Mouse (Mus musculus) CH12.LX (cell line): Measurements from ENCODE around the gene Kif1c. TPM values are rescaled to one million over a fixed set of nuclear protein-coding genes. Genes with fewer than 3 reads are reported as not detected.

Experiments
- DNase-seq: peaks from one replicate; pipeline ENCODE4 v3.0.0-alpha.2; 2013; ENCODE audit errors: extremely low read depth
- H3K27ac ChIP-seq: 2 replicates; pipeline ENCODE4 v1.5.1; 2012; ENCODE audit warnings: low read depth, mild to moderate bottlenecking, control low read depth, moderate library complexity; ENCODE audit not compliant: insufficient read depth
- H3K27me3 ChIP-seq: replicated peaks from 2 replicates; pipeline ENCODE3; 2012; ENCODE audit warnings: inconsistent platforms
- H3K36me3 ChIP-seq, 2 experiments: replicated peaks in 1 of 2; 2 replicates each; pipeline versions ENCODE3 to v1.6.1; 2012; ENCODE audit warnings: inconsistent platforms in 1 of 2, low read length in 1 of 2, mild to moderate bottlenecking in 1 of 2, mixed read lengths in 1 of 2, moderate library complexity in 1 of 2; ENCODE audit not compliant: control insufficient read depth in 1 of 2, insufficient read depth in 1 of 2
- H3K4me1 ChIP-seq, 2 experiments: 2 replicates each; pipeline ENCODE4 v1.6.1; 2012; ENCODE audit warnings: inconsistent platforms in 1 of 2, moderate library complexity in 1 of 2; ENCODE audit not compliant: insufficient read depth in 2 of 2, control insufficient read depth in 1 of 2
- H3K4me2 ChIP-seq: 2 replicates; pipeline ENCODE4 v1.6.1; 2012; ENCODE audit warnings: low read depth, mild to moderate bottlenecking, control low read depth; ENCODE audit not compliant: poor library complexity, insufficient read depth, severe bottlenecking
- H3K4me3 ChIP-seq, 3 experiments: fragments of 150-350 bp in 1 of 3; sonication (generic) in 1 of 3; replicated peaks in 1 of 3; 2 replicates each; pipeline versions ENCODE3 to v1.5.1; 2011 to 2012; ENCODE audit warnings: low read depth in 2 of 3, low read length in 2 of 3, mild to moderate bottlenecking in 2 of 3, moderate library complexity in 2 of 3, control low read depth in 1 of 3, improper control_type of control experiment in 1 of 3, inconsistent platforms in 1 of 3, mixed read lengths in 1 of 3; ENCODE audit not compliant: poor library complexity in 1 of 3
- H3K79me2 ChIP-seq: replicated peaks from 2 replicates; pipeline ENCODE4 v1.6.1; 2012; ENCODE audit warnings: mild to moderate bottlenecking, moderate library complexity; ENCODE audit not compliant: control insufficient read depth, poor library complexity, insufficient read depth, severe bottlenecking; ENCODE audit errors: extremely low read depth
- H3K9ac ChIP-seq: 2 replicates; pipeline ENCODE4 v1.6.1; 2012; ENCODE audit warnings: low read depth, mild to moderate bottlenecking, control low read depth, moderate library complexity; ENCODE audit not compliant: insufficient read depth
- H3K9me3 ChIP-seq: replicated peaks from 2 replicates; pipeline ENCODE3; 2012; ENCODE audit warnings: low read length, inconsistent platforms, mixed read lengths
- BHLHE40 ChIP-seq: IDR thresholded peaks from 2 replicates; pipeline ENCODE4 v1.6.1; 2011; ENCODE audit warnings: mild to moderate bottlenecking, low read depth, low read length, improper control_type of control experiment
- CHD2 ChIP-seq: IDR thresholded peaks from 2 replicates; pipeline ENCODE4 v1.6.1; 2011; ENCODE audit warnings: low read length, improper control_type of control experiment
- CTCF ChIP-seq, 2 experiments: IDR thresholded peaks in 1 of 2; conservative IDR thresholded peaks in 1 of 2; 2 replicates each; pipeline ENCODE4 v1.5.1; 2011 to 2012; ENCODE audit warnings: low read depth in 2 of 2, low read length in 2 of 2, improper control_type of control experiment in 1 of 2, inconsistent platforms in 1 of 2, mild to moderate bottlenecking in 1 of 2, moderate library complexity in 1 of 2
- JUN ChIP-seq: IDR thresholded peaks from 2 replicates; pipeline ENCODE4 v1.6.1; 2011; ENCODE audit warnings: low read depth, mild to moderate bottlenecking, low read length, improper control_type of control experiment, moderate library complexity; ENCODE audit not compliant: insufficient read depth
- KAT2A ChIP-seq: IDR thresholded peaks from 2 replicates; pipeline ENCODE4 v1.6.1; 2012; ENCODE audit warnings: low read length, improper control_type of control experiment, inconsistent platforms; ENCODE audit not compliant: insufficient replicate concordance
- MAFK ChIP-seq: IDR thresholded peaks from 2 replicates; pipeline ENCODE4 v1.6.1; 2011; ENCODE audit warnings: low read length, improper control_type of control experiment; ENCODE audit not compliant: insufficient replicate concordance
- MAX ChIP-seq: IDR thresholded peaks from 2 replicates; pipeline ENCODE4 v1.6.1; 2011; ENCODE audit warnings: low read length, improper control_type of control experiment
- MAZ ChIP-seq: IDR thresholded peaks from 2 replicates; pipeline ENCODE4 v1.6.1; 2012; ENCODE audit warnings: low read depth, mild to moderate bottlenecking, inconsistent platforms, low read length, improper control_type of control experiment, moderate library complexity
- MEF2A ChIP-seq: IDR thresholded peaks from 2 replicates; pipeline ENCODE4 v1.6.1; 2014; ENCODE audit warnings: low read depth, mild to moderate bottlenecking, inconsistent platforms, low read length, improper control_type of control experiment, borderline replicate concordance
- MXI1 ChIP-seq: IDR thresholded peaks from 2 replicates; pipeline ENCODE4 v1.6.1; 2011; ENCODE audit warnings: mild to moderate bottlenecking, low read depth, low read length, improper control_type of control experiment
- MYC ChIP-seq: IDR thresholded peaks from 2 replicates; pipeline ENCODE4 v1.6.1; 2011; ENCODE audit warnings: low read depth, mild to moderate bottlenecking, improper control_type of control experiment, low read length
- NELFE ChIP-seq: IDR thresholded peaks from 2 replicates; pipeline ENCODE4 v1.6.1; 2011; ENCODE audit warnings: low read depth, low read length, improper control_type of control experiment
- NRF1 ChIP-seq: IDR thresholded peaks from 2 replicates; pipeline ENCODE4 v1.6.1; 2014; ENCODE audit warnings: low read depth, mild to moderate bottlenecking, inconsistent platforms, low read length, improper control_type of control experiment, moderate library complexity
- POLR2A ChIP-seq: IDR thresholded peaks from 2 replicates; pipeline ENCODE4 v1.6.1; 2011; ENCODE audit warnings: low read depth, mild to moderate bottlenecking, improper control_type of control experiment, low read length
- POLR2AphosphoS2 ChIP-seq: IDR thresholded peaks from 2 replicates; pipeline ENCODE4 v1.6.1; 2011; ENCODE audit warnings: low read depth, low read length, improper control_type of control experiment
- RAD21 ChIP-seq: IDR thresholded peaks from 2 replicates; pipeline ENCODE4 v1.6.1; 2011; ENCODE audit warnings: low read depth, mild to moderate bottlenecking, low read length, improper control_type of control experiment, moderate library complexity
- SIN3A ChIP-seq: IDR thresholded peaks from 2 replicates; pipeline ENCODE4 v1.6.1; 2012; ENCODE audit warnings: low read length, improper control_type of control experiment, inconsistent platforms
- SMC3 ChIP-seq: IDR thresholded peaks from 2 replicates; pipeline ENCODE4 v1.6.1; 2011; ENCODE audit warnings: low read depth, low read length, improper control_type of control experiment
- TBP ChIP-seq: conservative IDR thresholded peaks from 2 replicates; pipeline ENCODE4 v1.6.1; 2011; ENCODE audit warnings: low read depth, low read length, improper control_type of control experiment
- TCF12 ChIP-seq: IDR thresholded peaks from 2 replicates; pipeline ENCODE4 v1.6.1; 2014; ENCODE audit warnings: low read depth, mild to moderate bottlenecking, inconsistent platforms, low read length, improper control_type of control experiment
- USF1 ChIP-seq: IDR thresholded peaks from 2 replicates; pipeline ENCODE4 v1.6.1; 2014; ENCODE audit warnings: low read depth, mild to moderate bottlenecking, inconsistent platforms, low read length, improper control_type of control experiment
- USF2 ChIP-seq: conservative IDR thresholded peaks from 2 replicates; pipeline ENCODE4 v1.6.1; 2011; ENCODE audit warnings: low read depth, low read length, improper control_type of control experiment
- ZC3H11A ChIP-seq: IDR thresholded peaks from 2 replicates; pipeline ENCODE4 v1.6.1; 2012; ENCODE audit warnings: low read depth, mild to moderate bottlenecking, inconsistent platforms, low read length, improper control_type of control experiment
- ZKSCAN1 ChIP-seq: IDR thresholded peaks from 2 replicates; pipeline ENCODE4 v1.6.1; 2012; ENCODE audit warnings: low read depth, inconsistent platforms, low read length, improper control_type of control experiment, borderline replicate concordance
- dilution Hi-C: fragments of 300-500 bp; cut with MboI; formaldehyde crosslinking; loops from 2 replicates; pipeline ENCODE4 v1.14.3; 2020; ENCODE audit warnings: low sequenced_read_pairs; ENCODE audit not compliant: extremely low pct_unique_long_range_greater_than_20kb, extremely low pct_ligation_motif_present
- in situ Hi-C: fragments of 300-500 bp; cut with MboI; formaldehyde crosslinking; loops from 3 replicates; pipeline ENCODE4 v1.14.3; 2019; ENCODE audit warnings: low sequenced_read_pairs, low pct_ligation_motif_present, low pct_unique_long_range_greater_than_20kb, mixed read lengths
- polyA plus RNA-seq: library from polyadenylated mRNA; unstranded; fragments of >175 nt; gene quantifications from 2 replicates; pipeline ENCODE4 v1.2.1, GENCODE M21; 2012; ENCODE audit warnings: low read depth; ENCODE audit not compliant: insufficient read length
- total RNA-seq, 2 experiments: library from RNA; depleted of rRNA; stranded (reverse); fragments of 300-350 nt in 1 of 2; fragments of >200 nt in 1 of 2; gene quantifications; 2 replicates each; pipeline ENCODE4 v1.2.3; 2012 to 2014

Kif1c gene
- total and polyA plus RNA-seq, 3 experiments: 11.0 to 38.0 (median 31.7) TPM

DNA sequence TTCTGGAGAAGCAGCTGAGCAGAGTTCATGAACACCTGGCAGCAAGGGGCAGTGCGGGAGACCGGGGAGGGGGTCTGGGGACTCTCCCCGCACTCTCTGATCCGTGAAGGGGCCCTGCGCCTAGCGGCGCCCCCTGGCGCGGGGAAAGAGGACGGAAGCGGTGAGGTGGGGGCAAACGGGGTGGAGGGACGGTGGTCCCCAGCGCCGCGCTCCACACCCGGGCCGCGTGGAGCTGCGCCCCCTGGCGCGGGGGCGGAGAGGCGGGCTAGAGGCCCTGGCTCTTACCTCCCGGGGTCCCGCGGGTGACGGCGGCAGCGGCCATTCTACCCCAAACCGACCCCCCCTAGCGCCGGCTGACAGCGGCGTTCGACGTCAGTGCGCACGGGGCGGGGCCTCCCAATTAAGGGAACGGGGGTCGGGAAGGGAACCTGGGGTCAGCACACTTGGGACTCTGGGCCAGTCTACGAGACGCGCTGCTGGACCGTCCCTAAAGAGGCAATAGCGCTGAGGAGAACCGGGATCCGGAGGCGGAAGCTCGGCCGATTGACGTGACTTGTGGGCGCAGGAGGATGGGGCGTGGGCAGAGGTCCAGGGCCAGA lies 12.6 kb upstream of the Kif1c start, which contains the start of gene Camta2 (continued):
- TF ChIP-seq MEF2A (no peak; the same call in 1 of the 2 replicates), BHLHE40 (no peak; the same call in none of the 2 replicates), SMC3 (peak; percentile 49), MAZ (peak; percentile 97), NELFE (peak; percentile 77), TBP (0 out of 2 replicates have a peak, but pooled peaks have one; percentile 26), TCF12 (peak; percentile 28; the same call in 1 of the 2 replicates), POLR2A (peak; percentile 76), USF2 (no peak)

DNA sequence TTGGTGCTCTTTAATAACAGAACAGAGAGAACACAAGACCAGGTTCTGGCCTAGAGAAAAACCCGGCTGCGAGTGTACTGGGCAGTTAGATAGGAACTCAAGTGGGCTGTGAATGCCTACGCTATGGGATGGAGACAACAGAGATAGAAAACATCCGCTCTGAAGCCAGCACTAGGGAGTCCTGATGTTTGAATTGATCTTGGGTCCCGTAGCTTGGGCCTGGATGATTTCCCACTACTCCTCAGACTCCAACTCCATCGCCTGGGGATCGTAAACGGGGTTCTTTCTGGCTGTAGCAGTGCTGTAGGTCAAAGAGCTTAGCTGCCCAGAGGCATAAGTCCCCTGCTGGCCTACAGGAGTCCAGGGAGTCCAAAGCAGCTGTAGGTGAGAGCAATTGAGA lies 12.0 kb upstream of the Kif1c start:
- Histone ChIP-seq H3K4me1 (peaks cover 0 to 49% of the 10 kb centered on the region in 2 experiments; a peak in 3 of 4 replicates), H3K36me3 (peaks cover 11 to 28% of the 10 kb centered on the region in 2 experiments), H3K4me3 (peak overlapping the region; percentile 71 to 81 (median 76)), H3K9ac (peak overlapping the region; percentile 79)
- in situ Hi-C loops: loop anchor here (5.0 kb wide), 1 partner anchor 69 kb away; no protein-coding TSS in a partner anchor
- dilution Hi-C loops: no loop called here
- TF ChIP-seq ZC3H11A (no peak), SMC3 (no peak), MXI1 (no peak; the same call in 1 of the 2 replicates), MEF2A (no peak), CTCF (conservative IDR thresholded peaks at IDR 0.05 in 1 of 2, IDR thresholded peaks at IDR 0.05 in 1 of 2; ENCODE audit: low read depth in 2 of 2, low read length in 2 of 2) (no peak), RAD21 (no peak), ZKSCAN1 (no peak), NRF1 (no peak), TBP (no peak), MYC (no peak)
- TF ChIP-seq, all 38 proteins: peak for 0
- peak overlapping the region; percentile 73 for H3K4me2 ChIP-seq
- no peak for DNase-seq
- no peaks in the 10 kb centered on the region for H3K27me3 ChIP-seq
- H3K9me3 ChIP-seq: no peaks in the 10 kb centered on the region
- no peak overlapping the region for H3K27ac ChIP-seq
- H3K79me2 ChIP-seq: no peaks in the 10 kb centered on the region

DNA sequence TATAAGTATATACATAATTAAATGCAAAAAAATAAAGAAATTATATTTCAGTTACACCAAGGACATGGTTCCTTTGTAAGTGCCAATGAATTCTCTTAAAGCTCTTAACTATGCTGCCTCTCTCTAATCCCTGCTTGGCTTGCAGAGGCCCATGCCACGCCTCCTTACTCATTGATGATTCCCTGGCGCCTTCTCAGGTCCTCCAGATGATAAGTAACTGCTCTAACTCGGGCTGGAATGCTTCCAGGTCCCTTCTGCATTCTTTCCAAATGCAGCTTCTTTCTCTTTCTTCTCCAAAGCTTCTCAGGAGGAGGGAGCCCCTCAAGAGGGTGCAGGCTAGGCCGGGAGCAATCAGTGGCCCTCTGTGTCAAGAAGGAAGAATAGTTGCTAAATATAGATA lies 10.8 kb upstream of the Kif1c start:
- dilution Hi-C loops: no loop called here
- H3K27ac ChIP-seq: no peak overlapping the region
- H3K4me1 ChIP-seq: peaks cover 0 to 37% of the 10 kb centered on the region in 2 experiments; a peak in 2 of 4 replicates
- H3K4me2 ChIP-seq: no peak overlapping the region
- TF ChIP-seq MAX: no peak
- no peak for TF ChIP-seq SMC3
- no peak for TF ChIP-seq NRF1
- no peak for TF ChIP-seq MYC
- TF ChIP-seq MAFK: no peak
- TF ChIP-seq USF1: no peak
- no peak for TF ChIP-seq TCF12
- TF ChIP-seq POLR2A: no peak
- TF ChIP-seq ZKSCAN1: no peak
- no peak for TF ChIP-seq POLR2AphosphoS2
- no peak for TF ChIP-seq CHD2
- TF ChIP-seq BHLHE40: no peak
- TF ChIP-seq JUN: no peak
- TF ChIP-seq KAT2A: no peak
- no peak for TF ChIP-seq SIN3A
- TF ChIP-seq CTCF (conservative IDR thresholded peaks at IDR 0.05 in 1 of 2, IDR thresholded peaks at IDR 0.05 in 1 of 2; ENCODE audit: low read depth in 2 of 2, low read length in 2 of 2): no peak
- H3K36me3 ChIP-seq: peaks cover under 1 to 16% of the 10 kb centered on the region in 2 experiments
- in situ Hi-C loops: loop anchor here (5.0 kb wide), 1 partner anchor 68 kb away; no protein-coding TSS in a partner anchor
- no peaks in the 10 kb centered on the region for H3K79me2 ChIP-seq
- no peak for DNase-seq
- no peak overlapping the region for H3K9ac ChIP-seq
- H3K27me3 ChIP-seq: no peaks in the 10 kb centered on the region
- H3K9me3 ChIP-seq: no peaks in the 10 kb centered on the region
- H3K4me3 ChIP-seq: no peak overlapping the region
